Mouse (Mus musculus) heart, adult 2 months (tissue): ENCODE results near the gene Gm42791. TPM values are rescaled to one million over a fixed set of nuclear protein-coding genes. Genes with fewer than 3 reads are reported as not detected.
A peak's percentile ranks its signal among the peaks of the same experiment; 100 is the strongest.

Experiments
- DNase-seq, 2 experiments: peaks; one replicate each; pipeline ENCODE4 v3.0.0; 2021
- H3K27ac ChIP-seq: fragments of 200-600 bp; 2 replicates; pipeline ENCODE4 v1.8.1; 2022
- H3K27me3 ChIP-seq: fragments of 200-500 bp; 2 replicates; pipeline ENCODE4 v1.6.1; 2012; ENCODE audit warnings: mild to moderate bottlenecking, low read length, inconsistent platforms, mixed read lengths; ENCODE audit not compliant: control insufficient read depth, insufficient read depth
- H3K36me3 ChIP-seq: fragments of 200-500 bp; 2 replicates; pipeline ENCODE4 v1.6.1; 2012; ENCODE audit warnings: low read length, inconsistent platforms; ENCODE audit not compliant: control insufficient read depth, insufficient read depth
- H3K4me1 ChIP-seq: fragments of 200-500 bp; 2 replicates; pipeline ENCODE4 v1.6.1; 2011; ENCODE audit warnings: low read length; ENCODE audit not compliant: control insufficient read depth, insufficient read depth
- H3K4me3 ChIP-seq: fragments of 200-600 bp; 2 replicates; pipeline ENCODE4 v1.8.1; 2022
- H3K79me2 ChIP-seq: fragments of 200-500 bp; replicated peaks from 2 replicates; pipeline ENCODE4 v1.6.1; 2012; ENCODE audit warnings: mild to moderate bottlenecking, inconsistent platforms, low read length, moderate library complexity, mixed read lengths; ENCODE audit not compliant: control insufficient read depth, insufficient read depth
- H3K9ac ChIP-seq: fragments of 200-500 bp; 2 replicates; pipeline ENCODE4 v1.6.1; 2012; ENCODE audit warnings: low read depth, mild to moderate bottlenecking, control low read depth, inconsistent platforms, low read length, mixed read lengths
- CTCF ChIP-seq: fragments of 200-600 bp; IDR thresholded peaks from 2 replicates; pipeline ENCODE4 v1.8.1; 2022; ENCODE audit warnings: antibody characterized with exemption, mild to moderate bottlenecking, moderate library complexity
- EP300 ChIP-seq: fragments of 200-500 bp; IDR thresholded peaks from 2 replicates; pipeline ENCODE4 v1.6.1; 2011; ENCODE audit warnings: low read depth, low read length, control low read depth; ENCODE audit not compliant: insufficient read depth
- POLR2A ChIP-seq: fragments of 200-500 bp; IDR thresholded peaks from 2 replicates; pipeline ENCODE4 v1.6.1; 2011; ENCODE audit warnings: mild to moderate bottlenecking, low read depth, low read length, control low read depth; ENCODE audit not compliant: insufficient read depth
- WGBS: fragments of 180-500 bp; shearing (Covaris S2); methylation state at CpG from one replicate; pipeline ENCODE4 v1.1.7; 2018; 5-methylcytosine and 5-hydroxymethylcytosine counted together
- intact Hi-C: fragments of 180-260 bp; cut with DNase I; formaldehyde crosslinking; loops from one replicate; pipeline ENCODE4 v1.15.1; 2025
- polyA plus RNA-seq: library from polyadenylated mRNA; depleted of rRNA; stranded (reverse); fragments of >200 nt; gene quantifications from 2 replicates; pipeline ENCODE4 v1.2.3, GENCODE M21; 2012
- total RNA-seq, 2 experiments: library from RNA; stranded (reverse); gene quantifications; 2 replicates each; pipeline ENCODE4 v1.2.3; 2021

The Gm42791 gene
- total and polyA plus RNA-seq, 3 experiments = 5.7 to 5.9 TPM; not detected in 1

DNA sequence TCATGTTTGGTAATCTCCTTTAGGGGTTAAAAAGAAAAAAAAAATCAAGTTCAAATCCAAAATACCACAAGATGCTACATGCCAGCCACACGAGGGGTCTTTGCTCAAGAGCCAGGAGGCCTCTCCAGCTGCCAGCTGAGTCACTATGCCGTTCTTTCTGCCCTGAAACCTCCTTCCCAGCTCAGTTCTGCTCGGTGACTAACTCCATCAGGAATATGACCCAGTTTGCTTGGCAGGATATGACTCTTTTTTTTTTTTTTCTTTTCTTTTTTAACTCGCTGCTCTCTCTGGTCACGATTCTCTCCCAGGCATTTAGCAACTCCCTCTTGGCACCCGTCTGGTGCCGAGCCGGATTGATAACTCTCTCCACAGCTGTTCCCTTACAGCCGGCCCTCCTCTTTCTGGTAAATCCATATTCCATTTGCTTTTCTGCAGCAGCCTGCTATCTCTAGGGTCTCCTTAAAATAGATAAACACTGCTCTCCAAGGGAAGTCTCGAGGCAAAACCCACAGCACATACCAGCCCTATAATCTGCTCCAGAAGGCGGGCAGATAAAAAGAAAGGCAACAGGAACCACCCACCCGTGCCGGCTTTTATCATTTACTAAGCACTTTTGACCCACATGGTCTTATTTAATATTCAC is 29.1 kb downstream of the Gm42791 start:
- Histone ChIP-seq H3K79me2 (no peaks in the 10 kb centered on the region), H3K27ac (peak overlapping the region; percentile 67), H3K4me3 (peak overlapping the region; percentile 16), H3K9ac (no peak overlapping the region), H3K36me3 (peaks cover 4% of the 10 kb centered on the region), H3K27me3 (no peaks in the 10 kb centered on the region), H3K4me1 (peaks cover 10% of the 10 kb centered on the region)
- intact Hi-C loops = no loop called here
- peak; percentile 61 to 76 for DNase-seq
- WGBS = 5% methylated on average over 13 of the region's 13 CpGs
- peak; percentile 45 for TF ChIP-seq POLR2A
- 0 out of 2 replicates have a peak, but pooled peaks have one; percentile 5 for TF ChIP-seq EP300
- TF ChIP-seq CTCF = no peak

DNA sequence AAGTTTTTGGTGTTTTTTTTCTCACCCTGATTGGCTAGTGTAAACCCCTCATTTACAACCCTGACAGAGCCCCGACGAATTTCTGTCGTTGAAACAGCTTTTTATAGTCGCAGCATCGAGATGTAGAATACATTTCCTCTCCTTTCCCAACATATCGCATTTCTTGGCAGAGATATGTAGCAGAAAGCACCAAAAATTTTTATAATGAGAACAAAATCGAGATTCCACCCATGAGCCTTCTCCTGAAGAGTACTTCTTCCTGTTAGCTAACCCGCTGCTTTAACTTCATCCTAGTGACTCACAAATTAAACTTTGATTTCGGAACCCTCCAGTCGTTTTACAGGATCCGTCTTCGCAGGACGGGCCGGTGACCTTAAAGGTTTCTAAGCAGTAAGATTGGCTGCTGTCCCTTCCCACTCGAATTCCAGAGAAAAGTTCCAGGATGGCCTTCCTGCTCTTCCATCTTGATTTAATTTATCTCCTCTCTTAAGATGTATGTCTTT is 29.8 kb downstream of the Gm42791 start:
- intact Hi-C loops = no loop called here
- DNase-seq = no peak

GRCm38 (mm10) chr5:148964251-148964650 is 30.7 kb downstream of the Gm42791 start:
- Histone ChIP-seq H3K9ac (no peak overlapping the region), H3K36me3 (peaks cover 4% of the 10 kb centered on the region), H3K27ac (no peak overlapping the region), H3K4me1 (peaks cover 7% of the 10 kb centered on the region), H3K79me2 (no peaks in the 10 kb centered on the region), H3K27me3 (no peaks in the 10 kb centered on the region), H3K4me3 (no peak overlapping the region)
- 90% methylated on average over 1 of the region's 1 CpGs for WGBS
- no peak for DNase-seq
- intact Hi-C loops = no loop called here
- TF ChIP-seq POLR2A (no peak), CTCF (no peak), EP300 (no peak)

More for the DNA sequence above, 29.8 kb downstream of the Gm42791 start:
- H3K27me3 ChIP-seq = no peaks in the 10 kb centered on the region
- no peak overlapping the region for H3K9ac ChIP-seq
- H3K4me1 ChIP-seq = peaks cover 10% of the 10 kb centered on the region
- H3K79me2 ChIP-seq = no peaks in the 10 kb centered on the region
- peak overlapping the region; percentile 67 for H3K27ac ChIP-seq
- H3K36me3 ChIP-seq = peaks cover 4% of the 10 kb centered on the region
- H3K4me3 ChIP-seq = no peak overlapping the region
- TF ChIP-seq CTCF (no peak), EP300 (no peak), POLR2A (no peak)
- WGBS = 46% methylated on average over 15 of the region's 15 CpGs

DNA sequence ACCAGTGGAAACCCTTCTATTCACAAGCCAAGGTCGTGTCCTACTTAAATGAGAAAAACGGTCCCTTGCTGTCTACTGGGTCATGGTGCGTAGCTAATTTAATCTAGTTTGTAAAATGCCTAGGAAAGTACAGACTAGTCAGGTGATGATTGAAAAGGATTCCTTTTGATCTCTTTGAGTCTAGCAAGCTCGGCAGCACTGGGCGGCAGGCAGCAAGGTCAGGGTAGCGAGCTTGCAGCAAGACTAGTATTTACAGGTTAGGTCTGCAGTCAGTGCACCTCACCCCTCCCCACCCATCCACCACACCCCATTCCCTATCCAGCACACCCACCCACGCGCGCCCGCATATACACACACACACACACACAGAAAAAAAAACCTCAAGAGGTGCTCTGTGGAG is 34.7 kb downstream of the Gm42791 start:
- no peak for DNase-seq
- 76% methylated on average over 10 of the region's 10 CpGs for WGBS
- no peak for TF ChIP-seq EP300
- TF ChIP-seq CTCF = no peak
- Histone ChIP-seq H3K4me3 (peak overlapping the region; percentile 43; the same call in 1 of the 2 replicates), H3K36me3 (no peaks in the 10 kb centered on the region), H3K27ac (peak overlapping the region; percentile 83), H3K9ac (peak overlapping the region; percentile 47), H3K4me1 (peaks cover under 1% of the 10 kb centered on the region; the same call in 1 of the 2 replicates), H3K27me3 (no peaks in the 10 kb centered on the region), H3K79me2 (no peaks in the 10 kb centered on the region)
- intact Hi-C loops = no loop called here

- Histone ChIP-seq H3K4me1 (no peaks in the 10 kb centered on the region), H3K79me2 (no peaks in the 10 kb centered on the region), H3K27ac (peak overlapping the region; percentile 83), H3K27me3 (no peaks in the 10 kb centered on the region), H3K36me3 (no peaks in the 10 kb centered on the region), H3K4me3 (peak overlapping the region; percentile 43), H3K9ac (peak overlapping the region; percentile 47)
- TF ChIP-seq CTCF (no peak), POLR2A (peak; percentile 64), EP300 (no peak)
- WGBS = 3% methylated on average over 39 of the region's 39 CpGs
- DNase-seq = peak; percentile 64 to 71
- intact Hi-C loops = loop anchor here (5.0 kb wide), 1 partner anchor 33 kb away; no protein-coding TSS in a partner anchor
These were observed 35.6 kb downstream of the Gm42791 start for GRCm38 (mm10) chr5:148959068-148959990.
